Mouse (Mus musculus): ENCODE measurements at regions not wholly inside any gene's neighbourhood (a gene's known extent, or its start where the extent isn't known, plus 50 kb on each side); places are given as distances from the start of the nearest gene placed in this dataset.

- DNase-seq: no peak
Measured at GRCm38 (mm10) chr5:39023241-39023640, 146.6 kb upstream of the Clnk start.

- DNase-seq: no peak
Measured at GRCm38 (mm10) chr5:39000643-39001042, 124.0 kb upstream of the Clnk start.

GRCm38 (mm10) chr5:38999700-39000099 is 123.1 kb upstream of the Clnk start:
- DNase-seq: no peak

- no peak for DNase-seq
Measured at GRCm38 (mm10) chr5:38972397-38973159, 96.0 kb upstream of the Clnk start.

GRCm38 (mm10) chr5:38970497-38970896 is 93.9 kb upstream of the Clnk start:
- no peak for DNase-seq

GRCm38 (mm10) chr5:38967010-38967409 is 90.4 kb upstream of the Clnk start:
- DNase-seq: no peak

- DNase-seq: no peak
Measured at GRCm38 (mm10) chr5:38964445-38964844, 87.8 kb upstream of the Clnk start.

GRCm38 (mm10) chr5:38950520-38951288 is 74.1 kb upstream of the Clnk start:
- no peak for DNase-seq

- no peak for DNase-seq
Measured at GRCm38 (mm10) chr5:38945903-38946686, 69.5 kb upstream of the Clnk start.

GRCm38 (mm10) chr5:38932382-38933079 is 55.9 kb upstream of the Clnk start:
- DNase-seq: no peak

GRCm38 (mm10) chr5:38927051-38927450 is 50.4 kb upstream of the Clnk start:
- DNase-seq: no peak

All from right cerebral cortex, postnatal 14 days (tissue).